Mouse (Mus musculus) adrenal gland, adult 2 months (tissue): ENCODE data around the gene Tssc4. TPM values are rescaled to one million over a fixed set of nuclear protein-coding genes. Genes with fewer than 3 reads are reported as not detected.

Experiments used
- DNase-seq: peaks from one replicate; pipeline ENCODE4 v3.0.0; 2021
- polyA plus RNA-seq: library from polyadenylated mRNA; depleted of rRNA; stranded (reverse); fragments of >200 nt; gene quantifications from 2 replicates; pipeline ENCODE4 v1.2.3, GENCODE M21; 2012
- total RNA-seq, 2 experiments: library from RNA; stranded (reverse); gene quantifications; 2 replicates each; pipeline ENCODE4 v1.2.3; 2021

Gene Tssc4
- total and polyA plus RNA-seq, 3 experiments: 23.3 to 120 (median 30.9) TPM

GRCm38 (mm10) chr7:143067897-143068296 lies 1.2 kb upstream of the Tssc4 start:
- DNase-seq: peak; percentile 51

- peak; percentile 56 for DNase-seq
Observed at GRCm38 (mm10) chr7:143068316-143068881, 650 bp upstream of the Tssc4 start.

GRCm38 (mm10) chr7:143069751-143070400 lies 827 bp downstream of the Tssc4 start:
- no peak for DNase-seq

GRCm38 (mm10) chr7:143070506-143071070 lies 1.5 kb downstream of the Tssc4 start:
- DNase-seq: no peak

- DNase-seq: no peak
Observed at GRCm38 (mm10) chr7:143072605-143073004, 3.6 kb downstream of the Tssc4 start.

GRCm38 (mm10) chr7:143073086-143073485 lies 4.0 kb downstream of the Tssc4 start:
- no peak for DNase-seq

GRCm38 (mm10) chr7:143075394-143075793 lies 6.3 kb downstream of the Tssc4 start:
- DNase-seq: no peak

- DNase-seq: no peak
Observed at GRCm38 (mm10) chr7:143077351-143077750, 8.3 kb downstream of the Tssc4 start.

- DNase-seq: no peak
Observed at GRCm38 (mm10) chr7:143082024-143082423, 13.0 kb downstream of the Tssc4 start.

DNA sequence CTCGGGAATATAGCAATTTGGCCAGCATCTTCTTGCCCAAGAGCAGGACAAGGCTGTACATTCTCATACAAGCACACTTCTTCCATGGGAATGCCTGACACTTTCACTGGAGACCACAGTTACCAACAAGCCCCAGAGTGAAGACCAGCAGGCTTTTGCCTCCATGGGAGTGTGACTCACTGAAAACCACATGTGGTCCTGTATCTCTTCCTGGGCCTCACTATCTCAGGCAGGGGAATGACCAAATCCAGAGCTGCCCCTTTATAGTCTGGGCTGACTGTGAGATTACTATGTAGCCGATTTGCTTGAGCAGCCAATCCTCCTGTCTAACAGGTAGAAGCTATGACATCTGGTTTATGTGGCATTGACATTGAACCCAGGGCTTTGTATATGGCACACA lies 14.7 kb downstream of the Tssc4 start:
- DNase-seq: no peak

GRCm38 (mm10) chr7:143086366-143086765 lies 17.3 kb downstream of the Tssc4 start:
- peak; percentile 71 for DNase-seq

DNA sequence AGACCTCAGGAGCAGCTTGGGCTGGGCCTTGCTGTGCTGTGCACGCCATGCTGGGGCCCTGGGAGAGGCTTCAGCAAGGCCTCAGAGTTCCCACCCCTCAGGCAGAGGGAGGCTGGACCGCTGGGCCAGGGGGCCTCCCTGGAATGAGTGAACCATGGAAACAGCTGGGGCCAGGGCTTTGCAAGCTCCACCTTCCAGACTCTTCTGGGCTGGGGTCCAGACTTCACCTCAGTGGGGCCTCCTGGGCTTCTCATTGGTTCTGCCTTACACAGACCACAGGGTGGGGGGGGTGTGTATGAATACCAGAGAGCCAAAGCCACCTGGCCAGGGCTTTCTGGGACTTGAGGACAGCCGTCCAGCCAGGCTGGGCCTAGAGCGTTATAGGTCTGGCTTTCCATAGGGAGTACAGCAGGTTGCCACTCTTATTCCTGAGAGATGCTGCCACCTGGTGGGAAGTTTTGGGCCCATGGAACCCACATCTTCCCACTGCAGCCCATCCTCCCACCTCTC lies 18.1 kb downstream of the Tssc4 start:
- no peak for DNase-seq

DNA sequence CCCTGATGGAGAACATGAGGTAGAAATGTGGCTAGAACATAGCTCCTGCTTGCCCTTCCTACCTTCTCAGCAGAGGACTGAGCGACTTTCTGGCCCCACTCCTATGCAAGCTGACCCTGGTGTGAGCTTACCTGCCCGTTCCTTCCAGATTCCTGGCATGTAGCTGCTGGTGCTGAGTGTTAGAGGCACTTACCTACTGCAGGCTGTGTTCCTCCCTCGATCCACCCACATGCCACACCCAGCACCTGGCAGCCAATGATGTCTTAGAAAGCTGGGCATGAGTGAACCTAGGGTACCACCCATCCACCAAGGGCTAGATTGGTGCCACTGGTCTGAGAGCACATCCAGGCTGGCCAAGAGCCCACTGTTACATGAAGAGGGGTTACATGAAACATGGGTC lies 24.8 kb downstream of the Tssc4 start:
- DNase-seq: no peak

GRCm38 (mm10) chr7:143094592-143095553 lies 25.8 kb downstream of the Tssc4 start, which contains the start of gene Trpm5:
TSS of gene Trpm5 (minus strand) at chr7:143094642.
- DNase-seq: peak; percentile 61

GRCm38 (mm10) chr7:143095554-143095907 lies 26.5 kb downstream of the Tssc4 start:
- no peak for DNase-seq

GRCm38 (mm10) chr7:143100759-143101158 lies 31.7 kb downstream of the Tssc4 start:
- DNase-seq: no peak

GRCm38 (mm10) chr7:143105258-143105897 lies 36.3 kb downstream of the Tssc4 start:
- no peak for DNase-seq

- DNase-seq: no peak
Observed at GRCm38 (mm10) chr7:143106062-143106461, 37.0 kb downstream of the Tssc4 start, which contains the start of gene Kcnq1. TSS of gene Kcnq1 (plus strand) at chr7:143106362.

GRCm38 (mm10) chr7:143106672-143107465 lies 37.8 kb downstream of the Tssc4 start:
- peak; percentile 58 for DNase-seq

GRCm38 (mm10) chr7:143108200-143108599 lies 39.2 kb downstream of the Tssc4 start:
- no peak for DNase-seq
